Mouse (Mus musculus): Measurements from ENCODE around the gene Magoh. TPM values are rescaled to one million over a fixed set of nuclear protein-coding genes. Genes with fewer than 3 reads are reported as not detected.

Magoh gene
- polyA plus RNA-seq, 1 experiment from 2014 or later = 288 TPM

GRCm38 (mm10) chr4:107923803-107924194 is 44.2 kb downstream of the Magoh start:
- Histone ChIP-seq H3K36me3 (no peaks in the 10 kb centered on the region), H3K4me1 (replicated peaks) (peaks cover 12% of the 10 kb centered on the region), H3K9ac (replicated peaks) (peak overlapping the region; percentile 83), H3K27me3 (no peaks in the 10 kb centered on the region), H3K9me3 (no peaks in the 10 kb centered on the region), H3K4me3 (replicated peaks) (peak overlapping the region; percentile 74), H3K27ac (peak overlapping the region; percentile 80; the same call in 1 of the 2 replicates), H3K4me2 (peak overlapping the region; percentile 79)
- 51% methylated on average over 7 of the region's 7 CpGs for WGBS
- ATAC-seq (ENCODE audit: insufficient number of reproducible peaks, insufficient read depth, low FRiP score, low TSS enrichment, low read depth) = peak; percentile 49; the same call in 1 of the 2 replicates

GRCm38 (mm10) chr4:107928269-107928668 is 48.7 kb downstream of the Magoh start:
- no peak overlapping the region for H3K9ac ChIP-seq (replicated peaks)
- H3K27ac ChIP-seq = no peak overlapping the region
- ATAC-seq (ENCODE audit: insufficient number of reproducible peaks, insufficient read depth, low FRiP score, low TSS enrichment, low read depth) = no peak
- H3K27me3 ChIP-seq = no peaks in the 10 kb centered on the region
- 76% methylated on average over 2 of the region's 2 CpGs for WGBS
- no peak overlapping the region for H3K4me3 ChIP-seq (replicated peaks)
- H3K4me1 ChIP-seq (replicated peaks) = no peaks in the 10 kb centered on the region
- H3K36me3 ChIP-seq = no peaks in the 10 kb centered on the region
- no peaks in the 10 kb centered on the region for H3K9me3 ChIP-seq
- H3K4me2 ChIP-seq = no peak overlapping the region

GRCm38 (mm10) chr4:107928726-107929125 is 49.2 kb downstream of the Magoh start:
- 78% methylated on average over 2 of the region's 2 CpGs for WGBS
- H3K4me1 ChIP-seq (replicated peaks) = no peaks in the 10 kb centered on the region
- ATAC-seq (ENCODE audit: insufficient number of reproducible peaks, insufficient read depth, low FRiP score, low TSS enrichment, low read depth) = no peak

GRCm38 (mm10) chr4:107931453-107931852 is 51.9 kb downstream of the Magoh start:
- H3K27ac ChIP-seq = no peak overlapping the region
- H3K36me3 ChIP-seq = no peaks in the 10 kb centered on the region
- no peak for ATAC-seq (ENCODE audit: insufficient number of reproducible peaks, insufficient read depth, low FRiP score, low TSS enrichment, low read depth)
- H3K4me3 ChIP-seq (replicated peaks) = no peak overlapping the region
- H3K27me3 ChIP-seq = no peaks in the 10 kb centered on the region
- WGBS = 83% methylated on average over 3 of the region's 3 CpGs
- H3K9me3 ChIP-seq = no peaks in the 10 kb centered on the region
- H3K9ac ChIP-seq (replicated peaks) = no peak overlapping the region
- no peak overlapping the region for H3K4me2 ChIP-seq
- no peaks in the 10 kb centered on the region for H3K4me1 ChIP-seq (replicated peaks)

More at GRCm38 (mm10) chr4:107928726-107929125, 49.2 kb downstream of the Magoh start:
- no peak overlapping the region for H3K4me3 ChIP-seq (replicated peaks)
- H3K9me3 ChIP-seq = no peaks in the 10 kb centered on the region
- H3K27me3 ChIP-seq = no peaks in the 10 kb centered on the region
- H3K9ac ChIP-seq (replicated peaks) = no peak overlapping the region
- H3K4me2 ChIP-seq = no peak overlapping the region
- no peaks in the 10 kb centered on the region for H3K36me3 ChIP-seq
- H3K27ac ChIP-seq = no peak overlapping the region

DNA sequence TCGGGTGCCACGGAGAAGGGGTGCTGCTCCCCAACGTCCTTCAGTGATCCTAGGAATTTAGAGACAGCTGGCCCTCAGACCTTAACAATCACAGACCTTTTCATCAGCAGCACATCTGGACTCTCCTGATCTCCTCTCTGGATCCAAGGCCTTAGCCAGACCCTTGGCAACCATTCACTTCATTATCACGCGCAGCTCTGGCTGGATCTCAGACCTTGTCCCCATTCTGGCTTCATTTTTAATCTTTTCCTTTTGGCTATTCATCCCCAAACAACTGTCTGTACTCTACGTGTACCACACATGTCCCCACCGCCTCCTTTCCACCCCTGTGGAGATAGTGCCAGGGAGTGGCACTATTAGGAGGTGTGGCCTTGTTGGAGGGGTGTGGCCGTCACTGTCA is 53.7 kb downstream of the Magoh start:
- WGBS = 80% methylated on average over 8 of the region's 8 CpGs
- H3K27ac ChIP-seq = no peak overlapping the region
- H3K9me3 ChIP-seq = no peaks in the 10 kb centered on the region
- no peak for ATAC-seq (ENCODE audit: insufficient number of reproducible peaks, insufficient read depth, low FRiP score, low TSS enrichment, low read depth)
- H3K36me3 ChIP-seq = no peaks in the 10 kb centered on the region
- no peak overlapping the region for H3K9ac ChIP-seq (replicated peaks)
- no peaks in the 10 kb centered on the region for H3K27me3 ChIP-seq
- no peak overlapping the region for H3K4me2 ChIP-seq
- H3K4me1 ChIP-seq (replicated peaks) = no peaks in the 10 kb centered on the region
- no peak overlapping the region for H3K4me3 ChIP-seq (replicated peaks)

- Histone ChIP-seq H3K27ac (no peak overlapping the region), H3K9ac (replicated peaks) (no peak overlapping the region), H3K36me3 (no peaks in the 10 kb centered on the region), H3K27me3 (no peaks in the 10 kb centered on the region), H3K4me3 (replicated peaks) (no peak overlapping the region), H3K9me3 (no peaks in the 10 kb centered on the region), H3K4me1 (replicated peaks) (no peaks in the 10 kb centered on the region; the same call in 1 of the 2 replicates), H3K4me2 (no peak overlapping the region)
- 60% methylated on average over 3 of the region's 3 CpGs for WGBS
- ATAC-seq (ENCODE audit: insufficient number of reproducible peaks, insufficient read depth, low FRiP score, low TSS enrichment, low read depth) = no peak
Measured at GRCm38 (mm10) chr4:107935254-107935653, 55.7 kb downstream of the Magoh start.

Other genes with a start within 250 kb of the Magoh start
- 0.25 and 0.27 TPM in 2 replicates for gene Dmrtb1, start 195.5 kb upstream of the Magoh start, polyA plus RNA-seq (2016; fragmentation: Nextera tagmentation; extraction: Ambion mirVana)
- 6.0 and 7.4 TPM in 2 replicates for gene Lrp8, start 77.5 kb upstream of the Magoh start, polyA plus RNA-seq (2016; fragmentation: Nextera tagmentation; extraction: Ambion mirVana)
- gene 0610037L13Rik, start 10.1 kb downstream of the Magoh start, polyA plus RNA-seq (2016; fragmentation: Nextera tagmentation; extraction: Ambion mirVana) = 124 and 125 TPM in 2 replicates
- 32.7 and 36.1 TPM in 2 replicates for gene Cpt2, start 43.9 kb downstream of the Magoh start, polyA plus RNA-seq (2016; fragmentation: Nextera tagmentation; extraction: Ambion mirVana)
- not detected in 2 replicates for gene Slc1a7, start 88.6 kb downstream of the Magoh start, polyA plus RNA-seq (2016; fragmentation: Nextera tagmentation; extraction: Ambion mirVana)
- 0.46 and 0.72 TPM in 2 replicates for gene Podn, start 216.7 kb downstream of the Magoh start, polyA plus RNA-seq (2016; fragmentation: Nextera tagmentation; extraction: Ambion mirVana)